Mouse (Mus musculus) heart, postnatal 14 days (tissue): ENCODE data around the gene Hcst. TPM values are rescaled to one million over a fixed set of nuclear protein-coding genes. Genes with fewer than 3 reads are reported as not detected.

Experiments
- DNase-seq, 2 experiments: peaks; one replicate each; pipeline ENCODE4 v3.0.0; 2021 to 2022
- intact Hi-C: fragments of 180-260 bp; cut with DNase I; formaldehyde crosslinking; loops from one replicate; pipeline ENCODE4 v1.15.1; 2025
- total RNA-seq, 2 experiments: library from RNA; stranded (reverse); gene quantifications; 2 replicates each; pipeline ENCODE4 v1.2.3; 2021

Hcst gene
- total RNA-seq, 2 experiments from 2014 or later: 1.2 to 1.3 TPM

GRCm38 (mm10) chr7:30392746-30393520 is 26.7 kb downstream of the Hcst start:
- intact Hi-C loops: no loop called here

GRCm38 (mm10) chr7:30384106-30384505 is 35.5 kb downstream of the Hcst start:
- intact Hi-C loops: no loop called here
- no peak for DNase-seq

More at GRCm38 (mm10) chr7:30392746-30393520, 26.7 kb downstream of the Hcst start:
- no peak for DNase-seq

GRCm38 (mm10) chr7:30380061-30380460 is 39.6 kb downstream of the Hcst start:
- intact Hi-C loops: no loop called here
- no peak for DNase-seq

GRCm38 (mm10) chr7:30373501-30373962 is 46.1 kb downstream of the Hcst start:
- DNase-seq: peak; percentile 89 to 90
- intact Hi-C loops: loop anchor here (1.0 to 10.0 kb wide), 4 partner anchors 59 to 231 kb away; partner anchors contain the start of gene Prodh2

Other genes with a start within 250 kb of the Hcst start
- 1,000 to 10,000 TPM; 1,873 to 1,882 TPM for gene Cox7a1, start 235.7 kb downstream of the Hcst start, total RNA-seq
- gene Capns1, start 221.0 kb downstream of the Hcst start, total RNA-seq: 100 to 1,000 TPM; 285 to 301 TPM
- 10 to 100 TPM; 52.8 to 55.5 TPM for gene Polr2i, start 187.9 kb downstream of the Hcst start, total RNA-seq
- gene Tbcb, start 187.6 kb downstream of the Hcst start, total RNA-seq: 10 to 100 TPM; 47.4 to 60.8 TPM
- gene Ovol3, start 184.1 kb downstream of the Hcst start, total RNA-seq: not detected
- gene Thap8, start 139.8 kb downstream of the Hcst start, total RNA-seq: under 1 TPM; 0.22 to 0.43 TPM
- 1 to 10 TPM; 2.7 to 2.9 TPM for gene Wdr62, start 139.4 kb downstream of the Hcst start, total RNA-seq
- 10 to 100 TPM in 1 of 2 experiments, 1 to 10 TPM in 1; 7.0 to 14.1 TPM for gene Clip3, start 128.1 kb downstream of the Hcst start, total RNA-seq
- gene Alkbh6, start 111.1 kb downstream of the Hcst start, total RNA-seq: 10 to 100 TPM; 22.0 to 23.0 TPM
- gene Syne4, start 105.0 kb downstream of the Hcst start, total RNA-seq: 1 to 10 TPM; 1.4 to 1.8 TPM
- under 1 TPM; 0.85 to 0.88 TPM for gene E130208F15Rik, start 98.1 kb downstream of the Hcst start, total RNA-seq
- 10 to 100 TPM; 12.1 to 12.8 TPM for gene Sdhaf1, start 96.0 kb downstream of the Hcst start, total RNA-seq
- gene Lrfn3, start 57.1 kb downstream of the Hcst start, total RNA-seq: 1 to 10 TPM in 1 of 2 experiments, under 1 TPM in 1; 0.83 to 1.2 TPM
- 10 to 100 TPM; 18.6 to 19.9 TPM for gene Tyrobp, start 6.1 kb downstream of the Hcst start, total RNA-seq
- gene Nfkbid, start 1.9 kb upstream of the Hcst start, total RNA-seq: under 1 TPM; 0.67 to 0.71 TPM
- gene Aplp1, start 25.7 kb upstream of the Hcst start, total RNA-seq: 1 to 10 TPM; 4.0 to 4.4 TPM
- gene Kirrel2, start 37.8 kb upstream of the Hcst start, total RNA-seq: not detected
- not detected for gene Nphs1, start 38.5 kb upstream of the Hcst start, total RNA-seq
- not detected for gene Prodh2, start 73.8 kb upstream of the Hcst start, total RNA-seq
- gene Arhgap33, start 115.2 kb upstream of the Hcst start, total RNA-seq: 1 to 10 TPM; 2.7 to 3.2 TPM
- 100 to 1,000 TPM; 425 to 488 TPM for gene Hspb6, start 132.3 kb upstream of the Hcst start, total RNA-seq
- gene Proser3, start 132.4 kb upstream of the Hcst start, total RNA-seq: 1 to 10 TPM; 4.6 to 5.3 TPM
- 10 to 100 TPM; 14.4 to 16.4 TPM for gene Lin37, start 140.0 kb upstream of the Hcst start, total RNA-seq
- gene U2af1l4, start 143.4 kb upstream of the Hcst start, total RNA-seq: 10 to 100 TPM; 63.8 to 65.6 TPM
- 1 to 10 TPM; 1.9 to 2.4 TPM for gene Gm49396, start 143.5 kb upstream of the Hcst start, total RNA-seq
- gene Psenen, start 143.8 kb upstream of the Hcst start, total RNA-seq: 10 to 100 TPM; 66.3 to 67.3 TPM
- gene Igflr1, start 145.6 kb upstream of the Hcst start, total RNA-seq: 1 to 10 TPM; 1.9 to 2.5 TPM
- gene Kmt2b, start 168.9 kb upstream of the Hcst start, total RNA-seq: 10 to 100 TPM; 22.6 to 26.9 TPM
- not detected for gene Zbtb32, start 179.1 kb upstream of the Hcst start, total RNA-seq
- under 1 TPM; 0.34 to 0.38 TPM for gene Upk1a, start 193.0 kb upstream of the Hcst start, total RNA-seq
- 1,000 to 10,000 TPM; 4,389 to 4,822 TPM for gene Cox6b1, start 206.3 kb upstream of the Hcst start, total RNA-seq
- gene Etv2, start 216.0 kb upstream of the Hcst start, total RNA-seq: not detected
- 10 to 100 TPM; 49.1 to 53.1 TPM for gene Rbm42, start 230.5 kb upstream of the Hcst start, total RNA-seq
- 1 to 10 TPM; 4.7 to 4.8 TPM for gene Haus5, start 245.1 kb upstream of the Hcst start, total RNA-seq